Mouse (Mus musculus) ES-Bruce4 (cell line): ENCODE data around the gene Rnd2.

Experiments used
- CTCF ChIP-seq: IDR thresholded peaks from one replicate; pipeline ENCODE4 v1.8.1; 2011; ENCODE audit warnings: low read depth, low read length
- POLR2A ChIP-seq: IDR thresholded peaks from one replicate; pipeline ENCODE4 v1.8.1; 2011; ENCODE audit warnings: low read length; ENCODE audit not compliant: insufficient read depth

DNA sequence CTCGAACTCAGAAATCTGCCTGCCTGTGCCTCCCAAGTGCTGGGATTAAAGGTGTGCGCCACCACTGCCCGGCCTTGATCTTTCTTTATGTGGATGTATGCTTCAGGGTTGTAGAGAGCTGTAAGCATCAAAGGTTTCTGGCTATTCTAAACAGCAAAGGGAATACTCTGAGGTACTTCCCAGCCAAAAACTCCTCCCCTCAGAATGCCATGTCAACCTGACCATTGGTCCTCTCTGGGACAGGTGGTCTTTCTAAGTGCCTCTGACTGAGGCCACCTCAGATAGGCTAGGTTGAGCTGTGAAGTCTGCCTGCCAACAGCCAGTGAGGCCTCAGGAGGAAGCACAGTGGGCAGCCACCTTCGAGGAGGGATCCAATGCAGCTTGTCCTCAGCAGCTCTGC is 15.9 kb upstream of the Rnd2 start:
- no peak for TF ChIP-seq POLR2A
- TF ChIP-seq CTCF, result no peak
